Mouse (Mus musculus): Measurements from ENCODE around the gene Rasa2. TPM values are rescaled to one million over a fixed set of nuclear protein-coding genes. Genes with fewer than 3 reads are reported as not detected.

Rasa2 gene
- total and polyA plus RNA-seq, 2 experiments from 2014 or later: 6.9 to 38.9 TPM

GRCm38 (mm10) chr9:96517429-96517828 is 114.0 kb downstream of the Rasa2 start:
- H3K36me3 ChIP-seq (replicated peaks; ENCODE audit: control insufficient read depth, insufficient read depth, low read length): no peaks in the 10 kb centered on the region
- no peak overlapping the region for H3K27ac ChIP-seq (ENCODE audit: low read depth)
- H3K27me3 ChIP-seq (ENCODE audit: control insufficient read depth, insufficient read depth, low read length): no peaks in the 10 kb centered on the region
- DNase-seq (ENCODE audit: low spot score): no peak
- H3K4me2 ChIP-seq (ENCODE audit: low read depth, low read length): no peak overlapping the region
- TF ChIP-seq CTCF (IDR thresholded peaks at IDR 0.05; ENCODE audit: low read depth): no peak
- no peak for TF ChIP-seq EP300 (IDR thresholded peaks at IDR 0.05; ENCODE audit: low read depth)
- no peak overlapping the region for H3K4me3 ChIP-seq (ENCODE audit: low read depth, low read length)
- ATAC-seq (ENCODE audit: insufficient read depth, low read depth): no peak
- WGBS: 27% methylated on average over 4 of the region's 4 CpGs
- H3K9me3 ChIP-seq (replicated peaks; ENCODE audit: control insufficient read depth, low read length): no peaks in the 10 kb centered on the region
- no peak overlapping the region for H3K9ac ChIP-seq (replicated peaks; ENCODE audit: low read depth, low read length)
- H3K4me1 ChIP-seq (ENCODE audit: control insufficient read depth, insufficient read depth): no peaks in the 10 kb centered on the region

- Histone ChIP-seq H3K9me3 (replicated peaks; ENCODE audit: control insufficient read depth, low read length) (no peaks in the 10 kb centered on the region), H3K27me3 (ENCODE audit: control insufficient read depth, insufficient read depth, low read length) (no peaks in the 10 kb centered on the region), H3K4me3 (ENCODE audit: low read depth, low read length) (no peak overlapping the region), H3K4me2 (ENCODE audit: low read depth, low read length) (no peak overlapping the region), H3K9ac (replicated peaks; ENCODE audit: low read depth, low read length) (no peak overlapping the region), H3K4me1 (ENCODE audit: control insufficient read depth, insufficient read depth) (no peaks in the 10 kb centered on the region), H3K36me3 (replicated peaks; ENCODE audit: control insufficient read depth, insufficient read depth, low read length) (no peaks in the 10 kb centered on the region), H3K27ac (ENCODE audit: low read depth) (no peak overlapping the region)
- no peak for ATAC-seq (ENCODE audit: insufficient read depth, low read depth)
- TF ChIP-seq EP300 (IDR thresholded peaks at IDR 0.05; ENCODE audit: low read depth): no peak
- TF ChIP-seq CTCF (IDR thresholded peaks at IDR 0.05; ENCODE audit: low read depth): no peak
- 64% methylated on average over 3 of the region's 3 CpGs for WGBS
- DNase-seq (ENCODE audit: low spot score): no peak
These were observed 114.6 kb downstream of the Rasa2 start for GRCm38 (mm10) chr9:96516806-96517205.

GRCm38 (mm10) chr9:96515737-96516136 is 115.7 kb downstream of the Rasa2 start:
- Histone ChIP-seq H3K9me3 (replicated peaks; ENCODE audit: control insufficient read depth, low read length) (no peaks in the 10 kb centered on the region), H3K9ac (replicated peaks; ENCODE audit: low read depth, low read length) (no peak overlapping the region), H3K4me2 (ENCODE audit: low read depth, low read length) (no peak overlapping the region), H3K4me1 (ENCODE audit: control insufficient read depth, insufficient read depth) (no peaks in the 10 kb centered on the region), H3K4me3 (ENCODE audit: low read depth, low read length) (no peak overlapping the region), H3K27me3 (ENCODE audit: control insufficient read depth, insufficient read depth, low read length) (no peaks in the 10 kb centered on the region), H3K36me3 (replicated peaks; ENCODE audit: control insufficient read depth, insufficient read depth, low read length) (no peaks in the 10 kb centered on the region), H3K27ac (ENCODE audit: low read depth) (no peak overlapping the region)
- no peak for ATAC-seq (ENCODE audit: insufficient read depth, low read depth)
- DNase-seq (ENCODE audit: low spot score): no peak
- 70% methylated on average over 5 of the region's 5 CpGs for WGBS
- no peak for TF ChIP-seq EP300 (IDR thresholded peaks at IDR 0.05; ENCODE audit: low read depth)
- no peak for TF ChIP-seq CTCF (IDR thresholded peaks at IDR 0.05; ENCODE audit: low read depth)

DNA sequence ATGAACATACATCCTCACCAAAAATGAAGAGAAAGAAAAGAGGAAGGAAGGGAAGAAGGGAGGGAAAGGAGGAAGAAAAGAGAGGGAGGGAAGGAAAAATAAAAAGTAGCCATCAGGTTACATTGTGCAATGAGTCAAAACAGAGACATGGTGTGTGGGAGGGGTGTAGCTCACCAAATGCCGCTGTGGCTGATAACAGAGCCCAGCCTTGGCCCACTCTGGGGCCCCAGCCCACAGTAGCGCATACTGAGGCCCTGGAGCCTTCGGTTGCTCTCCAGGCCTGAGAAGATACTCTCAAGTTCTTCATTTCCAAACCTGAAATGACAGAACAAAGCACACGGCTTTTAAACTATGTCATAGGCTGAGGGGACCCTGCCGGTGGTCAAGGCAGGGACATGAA is 117.1 kb downstream of the Rasa2 start:
- Histone ChIP-seq H3K36me3 (replicated peaks; ENCODE audit: control insufficient read depth, insufficient read depth, low read length) (no peaks in the 10 kb centered on the region), H3K9me3 (replicated peaks; ENCODE audit: control insufficient read depth, low read length) (no peaks in the 10 kb centered on the region), H3K27me3 (ENCODE audit: control insufficient read depth, insufficient read depth, low read length) (no peaks in the 10 kb centered on the region), H3K4me2 (ENCODE audit: low read depth, low read length) (no peak overlapping the region), H3K9ac (replicated peaks; ENCODE audit: low read depth, low read length) (no peak overlapping the region), H3K27ac (ENCODE audit: low read depth) (no peak overlapping the region), H3K4me1 (ENCODE audit: control insufficient read depth, insufficient read depth) (no peaks in the 10 kb centered on the region), H3K4me3 (ENCODE audit: low read depth, low read length) (no peak overlapping the region)
- WGBS: 49% methylated on average over 5 of the region's 5 CpGs
- TF ChIP-seq CTCF (IDR thresholded peaks at IDR 0.05; ENCODE audit: low read depth) (no peak), EP300 (IDR thresholded peaks at IDR 0.05; ENCODE audit: low read depth) (no peak)
- no peak for ATAC-seq (ENCODE audit: insufficient read depth, low read depth)
- no peak for DNase-seq (ENCODE audit: low spot score)

DNA sequence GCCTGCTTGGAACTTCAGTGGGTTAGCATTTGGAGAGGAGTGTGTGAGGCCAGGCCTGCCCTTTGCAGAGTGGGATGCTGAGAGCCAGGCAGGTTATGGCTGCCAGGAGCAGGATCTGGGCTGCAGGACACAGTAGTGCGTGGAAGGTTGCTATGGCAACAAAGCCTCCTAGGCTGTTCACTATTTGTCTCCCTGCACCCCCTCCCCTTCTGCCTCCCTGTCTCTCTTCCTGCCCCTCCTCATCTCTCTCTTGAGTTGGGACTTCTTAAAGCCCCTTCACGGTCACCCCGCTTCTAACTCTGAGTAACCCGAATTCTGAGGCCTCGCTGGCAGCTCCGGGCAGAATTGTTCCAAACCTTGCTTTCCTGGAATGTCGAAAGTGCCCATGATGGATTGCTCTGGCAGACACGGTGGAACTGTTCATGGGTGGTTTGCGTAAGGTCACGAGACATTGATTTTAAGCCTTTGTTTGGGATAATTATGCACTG is 125.4 kb downstream of the Rasa2 start:
- no peak overlapping the region for H3K4me2 ChIP-seq (ENCODE audit: low read depth, low read length)
- H3K27ac ChIP-seq (ENCODE audit: low read depth): no peak overlapping the region
- no peak for DNase-seq (ENCODE audit: low spot score)
- 48% methylated on average over 10 of the region's 10 CpGs for WGBS
- H3K27me3 ChIP-seq (ENCODE audit: control insufficient read depth, insufficient read depth, low read length): no peaks in the 10 kb centered on the region
- no peaks in the 10 kb centered on the region for H3K9me3 ChIP-seq (replicated peaks; ENCODE audit: control insufficient read depth, low read length)
- H3K36me3 ChIP-seq (replicated peaks; ENCODE audit: control insufficient read depth, insufficient read depth, low read length): no peaks in the 10 kb centered on the region
- H3K9ac ChIP-seq (replicated peaks; ENCODE audit: low read depth, low read length): no peak overlapping the region
- no peaks in the 10 kb centered on the region for H3K4me1 ChIP-seq (ENCODE audit: control insufficient read depth, insufficient read depth)
- H3K4me3 ChIP-seq (ENCODE audit: low read depth, low read length): no peak overlapping the region
- ATAC-seq (ENCODE audit: insufficient read depth, low read depth): no peak
- TF ChIP-seq CTCF (IDR thresholded peaks at IDR 0.05; ENCODE audit: low read depth) (no peak), EP300 (IDR thresholded peaks at IDR 0.05; ENCODE audit: low read depth) (no peak)

DNA sequence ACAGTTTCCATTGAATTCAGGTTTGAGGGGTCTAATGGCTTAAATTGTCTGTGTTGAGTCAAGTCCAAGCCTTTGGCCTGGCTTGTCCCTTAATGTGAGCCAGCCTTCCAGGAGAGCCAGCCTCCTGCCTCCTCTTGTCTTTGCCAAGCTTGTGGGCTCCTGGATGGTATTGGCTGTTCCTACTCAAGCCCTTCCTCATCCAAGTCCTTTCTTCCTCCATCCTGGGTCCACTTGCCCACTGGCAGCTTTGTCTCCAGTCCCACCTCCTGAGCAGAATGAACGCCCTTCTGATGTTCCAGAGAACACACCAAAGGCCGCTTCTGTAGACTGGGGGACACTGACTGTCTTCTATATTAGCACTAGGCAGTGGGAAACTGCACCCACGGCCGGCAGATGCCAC is 126.3 kb downstream of the Rasa2 start:
- H3K27ac ChIP-seq (ENCODE audit: low read depth): no peak overlapping the region
- no peak for ATAC-seq (ENCODE audit: insufficient read depth, low read depth)
- no peak overlapping the region for H3K4me3 ChIP-seq (ENCODE audit: low read depth, low read length)
- H3K4me2 ChIP-seq (ENCODE audit: low read depth, low read length): no peak overlapping the region
- H3K36me3 ChIP-seq (replicated peaks; ENCODE audit: control insufficient read depth, insufficient read depth, low read length): no peaks in the 10 kb centered on the region
- WGBS: 83% methylated on average over 4 of the region's 4 CpGs
- H3K9me3 ChIP-seq (replicated peaks; ENCODE audit: control insufficient read depth, low read length): no peaks in the 10 kb centered on the region
- H3K9ac ChIP-seq (replicated peaks; ENCODE audit: low read depth, low read length): no peak overlapping the region
- TF ChIP-seq EP300 (IDR thresholded peaks at IDR 0.05; ENCODE audit: low read depth): no peak
- TF ChIP-seq CTCF (IDR thresholded peaks at IDR 0.05; ENCODE audit: low read depth): no peak
- no peaks in the 10 kb centered on the region for H3K27me3 ChIP-seq (ENCODE audit: control insufficient read depth, insufficient read depth, low read length)
- no peak for DNase-seq (ENCODE audit: low spot score)
- no peaks in the 10 kb centered on the region for H3K4me1 ChIP-seq (ENCODE audit: control insufficient read depth, insufficient read depth)

Measured in heart, postnatal 0 days (tissue).